Mouse (Mus musculus): ENCODE measurements around the gene Mapk1. TPM values are rescaled to one million over a fixed set of nuclear protein-coding genes. Genes with fewer than 3 reads are reported as not detected.

Mapk1 gene
- polyA plus RNA-seq, 2 experiments: 126 to 186 TPM

DNA sequence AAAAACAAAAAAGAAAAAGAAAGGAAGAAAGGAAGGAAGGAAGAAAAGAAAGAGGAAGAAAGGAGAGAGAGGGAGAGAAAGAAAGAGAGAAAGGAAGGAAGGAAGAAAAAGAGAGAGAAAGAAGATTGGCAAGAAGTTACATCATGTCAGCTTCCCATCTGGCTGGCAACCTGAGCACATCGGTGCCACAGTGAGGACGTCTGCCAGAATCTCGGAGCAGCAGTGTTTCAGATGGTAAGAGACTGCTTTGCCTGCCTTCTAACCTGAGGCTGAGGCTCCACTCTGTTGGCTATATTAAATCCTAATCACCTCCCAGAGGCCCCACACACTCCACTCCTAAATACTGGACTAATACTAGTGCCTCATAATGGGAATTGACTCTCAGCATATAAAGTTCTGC, 70.7 kb downstream of the Mapk1 start:
- H3K27ac ChIP-seq (replicated peaks; ENCODE audit: low read depth, low read length): no peak overlapping the region
- DNase-seq (ENCODE audit: low spot score): no peak
- H3K36me3 ChIP-seq (ENCODE audit: control insufficient read depth, insufficient read depth, low read length): peaks cover 7% of the 10 kb centered on the region; the same call in 1 of the 2 replicates
- H3K4me1 ChIP-seq (ENCODE audit: control insufficient read depth, insufficient read depth, low read length): no peaks in the 10 kb centered on the region
- no peak for TF ChIP-seq POLR2A (IDR thresholded peaks at IDR 0.05; ENCODE audit: borderline replicate concordance, extremely low read depth, insufficient read depth, insufficient read length)
- H3K9me3 ChIP-seq (ENCODE audit: control insufficient read depth, low read length): no peaks in the 10 kb centered on the region
- H3K4me3 ChIP-seq (replicated peaks; ENCODE audit: low read length): no peak overlapping the region
- 67% methylated on average over 3 of the region's 3 CpGs for WGBS
- no peak overlapping the region for H3K9ac ChIP-seq (ENCODE audit: low read depth, low read length, severe bottlenecking)
- H3K27me3 ChIP-seq (ENCODE audit: control insufficient read depth, insufficient read depth, low read length): no peaks in the 10 kb centered on the region
- H3K4me2 ChIP-seq (replicated peaks; ENCODE audit: low read depth, low read length, severe bottlenecking): no peak overlapping the region
- no peak for ATAC-seq (ENCODE audit: low FRiP score, low read depth)

DNA sequence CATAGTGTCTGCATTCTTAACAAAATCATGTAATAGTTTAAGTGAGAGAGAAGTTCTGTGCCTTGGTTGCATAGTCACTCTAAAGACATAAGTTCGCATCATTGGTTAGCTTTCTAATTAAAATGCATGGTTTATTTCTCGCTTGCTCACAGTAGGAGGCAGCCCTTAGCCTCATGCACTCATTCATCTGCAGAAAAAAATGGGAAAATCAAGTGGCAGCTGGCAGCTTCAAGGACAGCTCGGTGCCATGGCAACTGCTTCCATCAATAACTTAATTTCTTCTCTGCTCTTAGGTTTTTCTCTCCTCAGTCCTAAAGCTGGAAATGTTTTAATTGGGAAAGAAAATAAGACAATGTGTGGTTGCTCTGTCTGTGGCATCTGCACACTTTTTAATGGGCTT, 72.4 kb downstream of the Mapk1 start:
- Histone ChIP-seq H3K9ac (ENCODE audit: low read depth, low read length, severe bottlenecking) (no peak overlapping the region), H3K4me2 (replicated peaks; ENCODE audit: low read depth, low read length, severe bottlenecking) (no peak overlapping the region), H3K4me3 (replicated peaks; ENCODE audit: low read length) (no peak overlapping the region), H3K36me3 (ENCODE audit: control insufficient read depth, insufficient read depth, low read length) (no peaks in the 10 kb centered on the region), H3K27me3 (ENCODE audit: control insufficient read depth, insufficient read depth, low read length) (no peaks in the 10 kb centered on the region), H3K4me1 (ENCODE audit: control insufficient read depth, insufficient read depth, low read length) (no peaks in the 10 kb centered on the region), H3K27ac (replicated peaks; ENCODE audit: low read depth, low read length) (no peak overlapping the region), H3K9me3 (ENCODE audit: control insufficient read depth, low read length) (no peaks in the 10 kb centered on the region)
- ATAC-seq (ENCODE audit: low FRiP score, low read depth) (no peak), DNase-seq (ENCODE audit: low spot score) (no peak)
- no peak for TF ChIP-seq POLR2A (IDR thresholded peaks at IDR 0.05; ENCODE audit: borderline replicate concordance, extremely low read depth, insufficient read depth, insufficient read length)
- 76% methylated on average over 3 of the region's 3 CpGs for WGBS

DNA sequence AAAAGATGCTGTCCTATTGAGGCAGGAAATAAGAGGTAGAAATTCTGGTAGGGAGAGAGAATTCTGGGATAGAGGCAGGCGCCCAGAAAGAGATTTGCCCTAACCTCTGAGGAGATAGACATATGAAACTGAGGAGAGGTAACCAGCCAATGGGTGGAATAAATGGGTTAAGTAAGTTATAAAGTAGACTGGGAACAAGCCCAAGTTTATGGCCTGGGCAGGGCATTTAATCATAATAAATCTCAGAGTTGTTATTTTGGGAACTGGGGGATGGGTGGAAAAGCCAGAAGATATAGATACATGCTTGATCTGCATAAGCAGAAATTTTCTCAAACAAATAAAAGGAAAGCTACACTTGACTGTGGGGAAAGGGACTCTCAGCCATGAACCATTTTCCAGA, 79.2 kb downstream of the Mapk1 start:
- Histone ChIP-seq H3K4me2 (replicated peaks; ENCODE audit: low read depth, low read length, severe bottlenecking) (no peak overlapping the region), H3K9me3 (ENCODE audit: control insufficient read depth, low read length) (no peaks in the 10 kb centered on the region), H3K4me3 (replicated peaks; ENCODE audit: low read length) (no peak overlapping the region), H3K36me3 (ENCODE audit: control insufficient read depth, insufficient read depth, low read length) (no peaks in the 10 kb centered on the region), H3K27me3 (ENCODE audit: control insufficient read depth, insufficient read depth, low read length) (no peaks in the 10 kb centered on the region), H3K27ac (replicated peaks; ENCODE audit: low read depth, low read length) (no peak overlapping the region), H3K4me1 (ENCODE audit: control insufficient read depth, insufficient read depth, low read length) (0 out of 2 replicates have a peak, but pooled peaks cover 2% of the 10 kb centered on the region), H3K9ac (ENCODE audit: low read depth, low read length, severe bottlenecking) (no peak overlapping the region)
- WGBS: 62% methylated on average over 1 of the region's 1 CpGs
- no peak for ATAC-seq (ENCODE audit: low FRiP score, low read depth)
- no peak for DNase-seq (ENCODE audit: low spot score)
- no peak for TF ChIP-seq POLR2A (IDR thresholded peaks at IDR 0.05; ENCODE audit: borderline replicate concordance, extremely low read depth, insufficient read depth, insufficient read length)

DNA sequence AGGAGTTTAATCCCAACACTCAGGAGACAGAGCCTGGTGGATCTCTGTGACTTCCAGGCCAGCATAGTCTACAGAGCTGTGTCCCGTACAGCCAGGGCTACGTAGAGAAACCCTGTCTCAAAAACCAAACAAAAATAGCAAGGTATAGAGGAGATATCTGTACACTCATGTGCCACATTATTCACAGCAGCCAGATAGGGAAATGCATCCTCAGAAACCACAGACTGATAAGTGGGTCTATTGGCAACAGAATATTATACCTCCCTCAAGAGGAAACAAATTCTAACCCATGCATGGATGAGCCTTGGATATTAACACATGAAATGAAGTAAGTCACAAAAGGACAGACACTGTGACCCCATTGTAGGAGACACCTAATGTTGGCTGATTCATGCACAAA, 84.4 kb downstream of the Mapk1 start:
- ATAC-seq (ENCODE audit: low FRiP score, low read depth) (no peak), DNase-seq (ENCODE audit: low spot score) (no peak)
- TF ChIP-seq POLR2A (IDR thresholded peaks at IDR 0.05; ENCODE audit: borderline replicate concordance, extremely low read depth, insufficient read depth, insufficient read length): no peak
- Histone ChIP-seq H3K4me1 (ENCODE audit: control insufficient read depth, insufficient read depth, low read length) (peaks cover 4% of the 10 kb centered on the region), H3K27me3 (ENCODE audit: control insufficient read depth, insufficient read depth, low read length) (no peaks in the 10 kb centered on the region), H3K4me3 (replicated peaks; ENCODE audit: low read length) (no peak overlapping the region), H3K9ac (ENCODE audit: low read depth, low read length, severe bottlenecking) (no peak overlapping the region), H3K36me3 (ENCODE audit: control insufficient read depth, insufficient read depth, low read length) (no peaks in the 10 kb centered on the region), H3K4me2 (replicated peaks; ENCODE audit: low read depth, low read length, severe bottlenecking) (no peak overlapping the region), H3K9me3 (ENCODE audit: control insufficient read depth, low read length) (no peaks in the 10 kb centered on the region), H3K27ac (replicated peaks; ENCODE audit: low read depth, low read length) (no peak overlapping the region)
- 88% methylated on average over 2 of the region's 2 CpGs for WGBS

DNA sequence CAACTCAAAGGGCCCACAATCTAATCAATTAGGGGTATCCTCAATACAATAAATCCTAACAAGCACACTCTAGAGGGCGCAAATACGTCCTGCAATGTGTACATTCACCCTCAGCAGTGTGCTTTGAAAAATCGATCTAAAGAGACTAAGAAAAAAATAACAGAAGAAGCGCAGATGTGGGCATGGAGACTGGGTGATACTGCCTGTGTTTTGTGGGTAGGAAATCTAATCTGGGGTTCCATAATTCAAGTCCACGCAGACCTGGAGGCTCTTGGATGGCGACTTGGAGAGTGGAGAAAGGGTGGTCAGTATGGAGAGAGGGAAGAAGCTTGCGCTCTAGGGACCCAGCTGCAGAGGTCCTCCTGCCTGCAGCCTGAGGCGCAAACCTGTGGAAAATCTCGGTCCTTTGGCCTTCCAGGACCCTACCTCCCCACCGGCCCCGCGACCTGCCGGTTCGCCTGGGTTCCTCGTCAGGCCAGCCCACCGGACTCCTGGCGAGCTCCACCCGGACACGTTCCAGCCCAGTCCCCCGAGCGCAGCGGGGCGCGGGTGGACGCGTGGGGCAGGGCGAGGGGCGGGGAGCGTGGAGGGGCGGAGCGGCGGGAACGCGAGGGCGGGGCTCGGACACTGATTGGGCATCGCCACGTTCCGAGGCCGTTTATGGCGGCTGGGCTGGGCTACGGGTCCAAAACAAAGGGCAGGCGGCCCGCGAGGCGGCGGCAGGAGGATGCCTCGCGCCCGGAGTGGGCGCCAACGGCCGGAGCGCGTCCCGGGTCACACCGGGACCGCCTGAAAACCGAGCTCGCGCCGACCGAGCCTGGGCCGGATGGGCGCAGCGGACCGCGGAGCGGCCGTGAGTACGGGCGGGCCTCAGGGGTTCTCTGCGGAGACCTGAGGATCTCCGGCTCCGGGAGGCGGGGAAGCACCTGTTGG, 86.6 kb downstream of the Mapk1 start, which contains the start of gene Ypel1:
Ypel1 (plus strand) TSS at position 186 of the 933 bp plus-strand sequence.
- Histone ChIP-seq H3K27ac (replicated peaks; ENCODE audit: low read depth, low read length) (peak within 1 kb of the TSS; percentile 79), H3K9ac (ENCODE audit: low read depth, low read length, severe bottlenecking) (peak within 1 kb of the TSS; percentile 87), H3K4me3 (replicated peaks; ENCODE audit: low read length) (peak within 1 kb of the TSS; percentile 78), H3K9me3 (ENCODE audit: control insufficient read depth, low read length) (no peaks in the 10 kb centered on the region), H3K36me3 (ENCODE audit: control insufficient read depth, insufficient read depth, low read length) (0 out of 2 replicates have a peak, but pooled peaks cover 2% of the 10 kb centered on the region), H3K4me1 (ENCODE audit: control insufficient read depth, insufficient read depth, low read length) (peaks cover 4% of the 10 kb centered on the region), H3K4me2 (replicated peaks; ENCODE audit: low read depth, low read length, severe bottlenecking) (peak within 1 kb of the TSS; percentile 73), H3K27me3 (ENCODE audit: control insufficient read depth, insufficient read depth, low read length) (no peaks in the 10 kb centered on the region)
- DNase-seq (ENCODE audit: low spot score) (peak; percentile 78), ATAC-seq (ENCODE audit: low FRiP score, low read depth) (peak; percentile 95)
- WGBS: under 1% methylated on average over 68 of the region's 76 CpGs
- peak; percentile 75; the same call in 1 of the 2 replicates for TF ChIP-seq POLR2A (IDR thresholded peaks at IDR 0.05; ENCODE audit: borderline replicate concordance, extremely low read depth, insufficient read depth, insufficient read length)
